Mouse (Mus musculus) liver, embryonic 15.5 days (tissue): ENCODE measurements at regions not wholly inside any gene's neighbourhood (a gene's known extent, or its start where the extent isn't known, plus 50 kb on each side); places are given as distances from the start of the nearest gene placed in this dataset.

ENCODE experiments used
- ATAC-seq: fragments of 200-750 bp; cut with Nextera tagmentation; 2 replicates; pipeline ENCODE4 v1.8.0; 2017; ENCODE audit warnings: moderate number of reproducible peaks, mild to moderate bottlenecking, moderate library complexity; ENCODE audit not compliant: insufficient read depth
- H3K27ac ChIP-seq: fragments of 300-500 bp; sonication (generic); replicated peaks from 2 replicates; pipeline ENCODE4 v1.5.1; 2015; ENCODE audit warnings: mild to moderate bottlenecking, inconsistent platforms
- H3K27me3 ChIP-seq: fragments of 300-500 bp; sonication (generic); 2 replicates; pipeline ENCODE4 v1.6.1; 2015; ENCODE audit warnings: mild to moderate bottlenecking, inconsistent platforms
- H3K36me3 ChIP-seq: fragments of 300-500 bp; sonication (generic); replicated peaks from 2 replicates; pipeline ENCODE4 v1.6.1; 2015; ENCODE audit warnings: moderate library complexity, mild to moderate bottlenecking, inconsistent platforms
- H3K4me1 ChIP-seq: fragments of 300-500 bp; sonication (generic); replicated peaks from 2 replicates; pipeline ENCODE4 v1.6.1; 2015; ENCODE audit warnings: inconsistent platforms
- H3K4me2 ChIP-seq: fragments of 300-500 bp; sonication (generic); 2 replicates; pipeline ENCODE4 v1.6.1; 2015; ENCODE audit warnings: moderate library complexity, mild to moderate bottlenecking, inconsistent platforms
- H3K4me3 ChIP-seq: fragments of 300-500 bp; sonication (generic); replicated peaks from 2 replicates; pipeline ENCODE4 v1.5.1; 2015; ENCODE audit warnings: mild to moderate bottlenecking, inconsistent platforms
- H3K9ac ChIP-seq: fragments of 300-500 bp; sonication (generic); 2 replicates; pipeline ENCODE4 v1.6.1; 2015; ENCODE audit warnings: moderate library complexity, mild to moderate bottlenecking, inconsistent platforms
- H3K9me3 ChIP-seq: fragments of 300-500 bp; sonication (generic); replicated peaks from 2 replicates; pipeline ENCODE4 v1.6.1; 2016; ENCODE audit warnings: inconsistent platforms
- WGBS: fragments of 180-500 bp; shearing (Covaris S2); methylation state at CpG from one replicate; pipeline ENCODE4 v1.1.7; 2015; ENCODE audit warnings: mixed read lengths; ENCODE audit not compliant: insufficient replicate concordance; 5-methylcytosine and 5-hydroxymethylcytosine counted together

DNA sequence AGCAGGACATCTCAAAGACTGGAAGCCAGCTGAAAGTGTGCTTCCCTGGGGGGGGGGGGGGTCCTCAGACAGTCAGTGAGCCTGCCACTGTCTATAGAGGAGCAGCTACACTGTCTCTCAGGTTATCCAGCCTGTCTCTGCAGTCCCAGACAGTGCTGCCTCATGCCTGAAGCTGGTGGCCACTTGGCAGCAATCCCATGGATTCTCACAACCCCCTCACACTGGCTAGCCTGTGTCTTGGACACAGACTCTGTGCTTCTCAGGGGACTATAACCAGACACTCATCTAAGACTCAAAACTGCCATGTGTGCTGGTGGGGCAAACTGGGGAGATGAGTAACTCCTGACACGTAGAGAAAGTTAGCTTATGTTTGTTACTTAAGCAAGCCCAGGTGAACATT, 95.1 kb upstream of the Sesn3 start:
- H3K4me3 ChIP-seq = no peak overlapping the region
- ATAC-seq = no peak
- H3K36me3 ChIP-seq = no peaks in the 10 kb centered on the region
- no peaks in the 10 kb centered on the region for H3K9me3 ChIP-seq
- H3K9ac ChIP-seq = no peak overlapping the region
- H3K27ac ChIP-seq = no peak overlapping the region
- 67% methylated on average over 1 of the region's 1 CpGs for WGBS
- H3K4me1 ChIP-seq = peaks cover 5% of the 10 kb centered on the region; the same call in 1 of the 2 replicates
- no peak overlapping the region for H3K4me2 ChIP-seq
- H3K27me3 ChIP-seq = no peaks in the 10 kb centered on the region

DNA sequence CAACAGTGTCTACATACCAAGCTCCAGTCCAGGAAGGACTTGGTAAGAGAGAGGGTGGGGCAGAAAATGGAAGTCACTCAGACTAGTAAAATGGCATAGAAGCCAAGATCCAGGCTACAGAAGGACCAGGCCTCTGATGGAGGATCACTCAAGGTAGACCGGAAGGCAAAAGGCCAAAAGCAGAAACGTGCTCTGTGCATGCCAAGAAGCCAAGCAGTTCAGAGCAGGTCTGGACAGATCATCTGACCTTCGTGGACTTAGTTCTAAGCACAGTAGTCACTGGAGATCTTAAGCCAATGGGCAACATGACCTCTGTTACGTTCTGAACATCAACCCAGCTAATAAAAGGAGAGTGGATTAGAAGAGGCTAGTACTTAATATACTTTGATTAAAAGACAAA, 90.6 kb upstream of the Sesn3 start:
- Histone ChIP-seq H3K27ac (no peak overlapping the region), H3K4me1 (no peaks in the 10 kb centered on the region), H3K27me3 (no peaks in the 10 kb centered on the region), H3K9me3 (no peaks in the 10 kb centered on the region), H3K9ac (no peak overlapping the region), H3K36me3 (no peaks in the 10 kb centered on the region), H3K4me2 (no peak overlapping the region), H3K4me3 (no peak overlapping the region)
- whole genome bisulfite sequencing = 64% methylated on average over 4 of the region's 4 CpGs
- ATAC-seq = no peak

DNA sequence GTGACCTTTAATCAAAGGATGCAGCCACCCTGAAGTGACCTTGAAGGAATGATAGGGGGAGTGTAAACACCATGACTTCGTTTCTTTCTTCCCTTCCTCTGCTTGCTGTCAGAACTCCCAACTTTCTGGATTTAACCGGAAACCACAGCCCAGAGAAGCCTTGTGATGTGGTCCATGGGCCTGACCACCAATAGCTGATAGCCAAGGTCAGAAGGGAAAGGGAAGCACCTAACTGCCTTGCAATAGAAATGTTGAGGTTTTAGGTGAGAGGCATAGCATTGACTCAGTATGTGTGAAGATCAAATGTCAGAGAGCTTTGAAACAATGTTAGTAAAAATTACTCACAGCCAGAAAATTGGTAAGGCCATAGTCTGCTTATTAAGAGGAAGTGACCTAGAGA, 89.2 kb upstream of the Sesn3 start:
- WGBS = 14% methylated on average over 2 of the region's 2 CpGs
- no peak overlapping the region for H3K9ac ChIP-seq

DNA sequence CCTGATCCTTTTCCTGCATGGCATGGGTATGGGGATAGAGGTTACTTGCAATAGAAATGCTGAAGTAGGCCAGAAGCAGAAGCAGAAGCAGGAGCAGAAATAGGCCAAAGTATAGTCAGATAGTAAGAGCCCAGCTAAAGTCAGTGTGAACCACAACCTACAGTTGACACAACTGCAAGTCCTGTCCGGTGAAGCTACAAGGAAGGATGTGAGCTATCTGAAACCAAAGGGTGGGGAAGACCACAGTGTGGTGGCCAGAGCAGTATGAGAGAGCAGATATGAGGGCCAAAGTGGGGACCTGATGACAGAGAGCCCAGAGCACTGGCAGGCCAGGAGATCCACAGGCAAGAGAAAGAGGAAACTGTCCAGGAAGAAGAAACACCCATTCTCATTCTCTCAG, 87.1 kb upstream of the Sesn3 start:
- Histone ChIP-seq H3K9ac (no peak overlapping the region), H3K4me1 (peaks cover 4% of the 10 kb centered on the region; the same call in 1 of the 2 replicates), H3K4me3 (no peak overlapping the region), H3K36me3 (no peaks in the 10 kb centered on the region), H3K27me3 (no peaks in the 10 kb centered on the region), H3K9me3 (no peaks in the 10 kb centered on the region), H3K4me2 (no peak overlapping the region), H3K27ac (no peak overlapping the region)
- 16% methylated on average over 1 of the region's 1 CpGs for WGBS
- no peak for ATAC-seq

More for the DNA sequence above, 89.2 kb upstream of the Sesn3 start:
- Histone ChIP-seq H3K36me3 (no peaks in the 10 kb centered on the region), H3K4me3 (no peak overlapping the region), H3K4me1 (0 out of 2 replicates have a peak, but pooled peaks cover under 1% of the 10 kb centered on the region), H3K27me3 (no peaks in the 10 kb centered on the region), H3K27ac (no peak overlapping the region), H3K4me2 (no peak overlapping the region), H3K9me3 (no peaks in the 10 kb centered on the region)
- ATAC-seq = no peak

- Histone ChIP-seq H3K36me3 (no peaks in the 10 kb centered on the region), H3K9me3 (no peaks in the 10 kb centered on the region), H3K9ac (no peak overlapping the region), H3K4me2 (no peak overlapping the region), H3K4me3 (no peak overlapping the region), H3K4me1 (peaks cover 4% of the 10 kb centered on the region; the same call in 1 of the 2 replicates), H3K27me3 (no peaks in the 10 kb centered on the region), H3K27ac (no peak overlapping the region)
- WGBS = 63% methylated on average over 2 of the region's 2 CpGs
- no peak for ATAC-seq
Observed at GRCm38 (mm10) chr9:14188504-14188903, 86.4 kb upstream of the Sesn3 start.

DNA sequence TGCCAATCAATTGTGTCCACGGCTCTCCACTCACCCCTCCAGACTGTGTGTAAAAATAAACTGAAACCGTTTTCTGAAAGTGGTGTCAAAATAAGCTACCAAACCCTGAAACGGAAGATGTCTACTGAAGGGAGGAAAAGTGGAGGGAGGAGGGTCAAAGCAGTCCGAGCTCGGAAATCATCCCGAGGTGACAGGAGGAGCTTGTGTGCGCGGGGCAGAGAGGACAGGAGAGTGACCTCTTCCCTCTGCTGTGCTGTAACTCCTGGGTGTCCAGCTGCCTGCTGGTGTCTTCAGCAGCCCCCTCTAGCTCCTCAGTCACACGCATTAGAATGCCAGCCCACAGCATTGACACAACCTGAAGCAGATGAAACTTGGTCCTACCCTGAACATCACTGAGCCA, 84.2 kb upstream of the Sesn3 start:
- H3K36me3 ChIP-seq = no peaks in the 10 kb centered on the region
- no peaks in the 10 kb centered on the region for H3K9me3 ChIP-seq
- no peak for ATAC-seq
- 60% methylated on average over 9 of the region's 9 CpGs for WGBS
- no peak overlapping the region for H3K27ac ChIP-seq
- H3K4me2 ChIP-seq = no peak overlapping the region
- H3K27me3 ChIP-seq = no peaks in the 10 kb centered on the region
- H3K4me3 ChIP-seq = no peak overlapping the region
- H3K9ac ChIP-seq = no peak overlapping the region
- peaks cover 4% of the 10 kb centered on the region; the same call in 1 of the 2 replicates for H3K4me1 ChIP-seq

- H3K4me1 ChIP-seq = peaks cover 4% of the 10 kb centered on the region; the same call in 1 of the 2 replicates
- no peak overlapping the region for H3K27ac ChIP-seq
- H3K4me2 ChIP-seq = no peak overlapping the region
- no peak overlapping the region for H3K4me3 ChIP-seq
- no peaks in the 10 kb centered on the region for H3K27me3 ChIP-seq
- H3K36me3 ChIP-seq = no peaks in the 10 kb centered on the region
- no peaks in the 10 kb centered on the region for H3K9me3 ChIP-seq
- ATAC-seq = no peak
- H3K9ac ChIP-seq = no peak overlapping the region
- 63% methylated on average over 5 of the region's 5 CpGs for WGBS
Observed at GRCm38 (mm10) chr9:14194748-14195147, 80.1 kb upstream of the Sesn3 start.

- H3K9ac ChIP-seq = no peak overlapping the region
- H3K4me2 ChIP-seq = no peak overlapping the region
- 0 out of 2 replicates have a peak, but pooled peaks cover 4% of the 10 kb centered on the region for H3K4me1 ChIP-seq
- ATAC-seq = no peak
- no peaks in the 10 kb centered on the region for H3K27me3 ChIP-seq
- H3K36me3 ChIP-seq = no peaks in the 10 kb centered on the region
- H3K27ac ChIP-seq = no peak overlapping the region
- no peak overlapping the region for H3K4me3 ChIP-seq
- no peaks in the 10 kb centered on the region for H3K9me3 ChIP-seq
- 49% methylated on average over 3 of the region's 3 CpGs for WGBS
Observed at GRCm38 (mm10) chr9:14199116-14199515, 75.8 kb upstream of the Sesn3 start.

DNA sequence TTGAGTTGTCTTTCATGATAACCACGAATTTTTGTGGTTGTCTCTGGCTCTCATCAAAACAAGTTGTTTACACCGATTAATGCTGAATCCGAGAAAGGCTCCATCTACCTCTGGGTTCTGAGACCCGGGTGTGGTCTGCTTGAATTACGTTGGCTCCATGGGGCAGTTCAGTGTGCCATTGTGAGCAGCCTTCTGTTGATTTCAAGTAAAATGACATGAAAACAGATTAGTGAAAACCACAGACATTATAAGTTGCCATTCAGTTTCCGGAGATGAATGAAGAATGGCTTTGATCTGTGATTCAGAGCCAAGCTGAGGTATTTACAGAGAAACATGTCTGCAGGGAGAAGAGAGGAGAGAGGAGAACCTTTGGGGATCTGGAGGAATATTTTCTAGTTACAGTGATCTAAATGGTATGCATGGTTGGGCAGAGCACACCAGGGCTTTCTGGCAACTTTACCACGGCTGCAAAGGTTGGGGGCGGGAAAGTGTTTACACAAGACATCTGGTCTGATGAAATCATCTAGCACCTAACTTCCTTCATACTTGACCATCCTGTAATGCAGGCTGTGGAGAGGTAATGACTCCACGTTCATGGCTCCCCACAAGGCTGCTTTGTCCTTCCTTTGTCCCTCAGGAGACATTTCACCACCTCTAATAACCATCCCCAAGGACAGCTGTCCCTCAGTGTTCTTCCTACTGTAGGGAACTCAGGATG, 74.7 kb upstream of the Sesn3 start:
- H3K9ac ChIP-seq = no peak overlapping the region
- H3K4me3 ChIP-seq = no peak overlapping the region
- no peaks in the 10 kb centered on the region for H3K27me3 ChIP-seq
- WGBS = 41% methylated on average over 9 of the region's 9 CpGs
- H3K27ac ChIP-seq = no peak overlapping the region
- ATAC-seq = no peak
- H3K4me2 ChIP-seq = no peak overlapping the region
- H3K9me3 ChIP-seq = no peaks in the 10 kb centered on the region
- 0 out of 2 replicates have a peak, but pooled peaks cover 4% of the 10 kb centered on the region for H3K4me1 ChIP-seq
- H3K36me3 ChIP-seq = no peaks in the 10 kb centered on the region

GRCm38 (mm10) chr9:14200852-14201251, 74.0 kb upstream of the Sesn3 start:
- Histone ChIP-seq H3K4me3 (no peak overlapping the region), H3K4me1 (0 out of 2 replicates have a peak, but pooled peaks cover 4% of the 10 kb centered on the region), H3K4me2 (no peak overlapping the region), H3K9me3 (no peaks in the 10 kb centered on the region), H3K27me3 (no peaks in the 10 kb centered on the region), H3K36me3 (no peaks in the 10 kb centered on the region), H3K27ac (no peak overlapping the region), H3K9ac (no peak overlapping the region)
- ATAC-seq = no peak
- WGBS = 49% methylated on average over 4 of the region's 4 CpGs

DNA sequence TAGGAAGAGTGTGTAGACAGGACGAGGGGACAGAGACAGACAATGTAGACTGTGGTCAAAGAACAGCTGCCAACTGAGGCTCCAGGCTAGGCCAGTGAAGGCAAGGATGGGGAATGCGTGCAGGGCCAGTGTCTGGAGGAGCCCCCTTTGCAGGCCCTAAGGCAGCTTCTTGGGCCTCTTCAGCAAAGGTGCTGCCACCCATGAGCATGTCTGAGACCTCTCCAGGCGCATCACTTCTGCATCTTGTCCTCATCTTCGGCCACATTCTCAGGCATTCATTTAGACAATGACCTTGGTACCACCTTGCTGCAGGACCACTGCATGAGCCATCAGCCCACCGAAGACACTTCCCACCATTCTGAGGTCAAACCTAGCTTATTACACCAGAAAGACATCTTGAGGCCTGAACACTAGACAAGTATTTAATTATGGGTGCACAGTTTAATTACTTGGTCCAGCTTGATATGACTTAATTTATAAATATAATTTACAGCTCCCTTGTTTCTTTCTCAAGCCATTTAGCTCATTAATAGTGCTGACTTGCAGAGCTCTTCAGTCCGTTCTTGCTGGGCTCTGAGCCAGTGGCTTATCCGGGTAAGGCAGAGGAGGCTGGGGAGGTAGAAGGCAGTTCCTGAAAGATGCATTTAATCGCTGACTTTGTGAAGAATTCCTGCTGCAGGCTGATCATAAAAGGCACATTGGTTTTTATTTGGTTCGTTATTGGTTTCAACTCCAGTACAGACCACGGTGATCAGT, 72.1 kb upstream of the Sesn3 start:
- Histone ChIP-seq H3K9ac (no peak overlapping the region), H3K4me1 (peaks cover 5% of the 10 kb centered on the region; the same call in 1 of the 2 replicates), H3K27ac (no peak overlapping the region), H3K4me2 (no peak overlapping the region), H3K36me3 (no peaks in the 10 kb centered on the region), H3K4me3 (no peak overlapping the region), H3K9me3 (no peaks in the 10 kb centered on the region), H3K27me3 (no peaks in the 10 kb centered on the region)
- WGBS = 55% methylated on average over 10 of the region's 10 CpGs
- ATAC-seq = no peak
